Mouse (Mus musculus): ENCODE measurements around the gene Slc25a25. TPM values are rescaled to one million over a fixed set of nuclear protein-coding genes. Genes with fewer than 3 reads are reported as not detected.

Gene Slc25a25
- polyA plus RNA-seq, 1 experiment from 2014 or later, result 21.9 TPM

DNA sequence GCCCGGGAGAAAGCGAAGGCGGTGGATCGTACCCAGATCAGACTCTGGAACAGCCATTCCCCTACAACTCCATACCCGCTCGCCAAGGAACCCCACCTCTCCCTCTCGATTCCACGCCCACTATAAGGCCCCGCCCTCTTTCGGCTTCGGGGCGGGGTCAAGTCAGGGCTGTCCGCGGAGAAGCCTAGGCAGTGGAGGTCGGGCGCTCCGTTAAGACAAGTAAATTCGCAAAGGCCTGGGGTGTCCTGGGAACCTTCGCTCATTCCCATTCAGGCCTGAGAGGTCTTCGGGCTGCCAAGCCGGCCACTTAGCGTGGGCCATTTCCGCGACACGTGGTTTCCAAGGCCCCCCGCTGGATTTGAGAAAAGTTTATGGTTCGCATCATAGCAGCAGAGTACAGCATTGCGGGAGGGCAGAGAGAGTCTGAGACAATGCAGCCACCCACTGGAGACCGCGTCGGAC, 55.7 kb downstream of the Slc25a25 start, which contains the start of gene Ptges2:
TSS of gene Ptges2 (plus strand) at position 413 of the 462 bp plus-strand sequence.
- Histone ChIP-seq H3K36me3 (ENCODE audit: insufficient read depth, low read length) (peaks cover 7% of the 10 kb centered on the region; the same call in 1 of the 2 replicates), H3K4me1 (ENCODE audit: insufficient read depth, low read length) (peaks cover 14% of the 10 kb centered on the region), H3K9ac (replicated peaks; ENCODE audit: low read length) (peak within 1 kb of the TSS; percentile 83), H3K27me3 (ENCODE audit: insufficient read depth, low read length) (no peaks in the 10 kb centered on the region), H3K4me3 (ENCODE audit: low read length) (peak within 1 kb of the TSS; percentile 95), H3K4me2 (replicated peaks; ENCODE audit: low read depth, low read length) (peak within 1 kb of the TSS; percentile 80), H3K27ac (ENCODE audit: low read length) (peak within 1 kb of the TSS; percentile 90), H3K9me3 (ENCODE audit: low read length) (no peaks in the 10 kb centered on the region; the same call in 1 of the 2 replicates)
- peak; percentile 89 for ATAC-seq (ENCODE audit: low FRiP score, low TSS enrichment)
- 0% methylated on average over 31 of the region's 31 CpGs for WGBS

- WGBS, result 5% methylated on average over 8 of the region's 8 CpGs
- no peaks in the 10 kb centered on the region for H3K27me3 ChIP-seq (ENCODE audit: insufficient read depth, low read length)
Measured at GRCm38 (mm10) chr2:32394973-32395372, 56.3 kb downstream of the Slc25a25 start.

GRCm38 (mm10) chr2:32392063-32392462, 59.2 kb downstream of the Slc25a25 start:
- H3K27ac ChIP-seq (ENCODE audit: low read length), result no peak overlapping the region; the same call in 1 of the 2 replicates
- ATAC-seq (ENCODE audit: low FRiP score, low TSS enrichment), result no peak
- no peak overlapping the region for H3K4me2 ChIP-seq (replicated peaks; ENCODE audit: low read depth, low read length)
- 84% methylated on average over 5 of the region's 5 CpGs for WGBS
- no peak overlapping the region for H3K9ac ChIP-seq (replicated peaks; ENCODE audit: low read length)
- H3K9me3 ChIP-seq (ENCODE audit: low read length), result no peaks in the 10 kb centered on the region; the same call in 1 of the 2 replicates
- H3K4me1 ChIP-seq (ENCODE audit: insufficient read depth, low read length), result peaks cover 7% of the 10 kb centered on the region
- H3K36me3 ChIP-seq (ENCODE audit: insufficient read depth, low read length), result no peaks in the 10 kb centered on the region
- no peak overlapping the region for H3K4me3 ChIP-seq (ENCODE audit: low read length)
- H3K27me3 ChIP-seq (ENCODE audit: insufficient read depth, low read length), result no peaks in the 10 kb centered on the region

More at GRCm38 (mm10) chr2:32394973-32395372, 56.3 kb downstream of the Slc25a25 start:
- Histone ChIP-seq H3K4me3 (ENCODE audit: low read length) (peak overlapping the region; percentile 95), H3K36me3 (ENCODE audit: insufficient read depth, low read length) (peaks cover 4% of the 10 kb centered on the region; the same call in 1 of the 2 replicates), H3K4me1 (ENCODE audit: insufficient read depth, low read length) (peaks cover 14% of the 10 kb centered on the region), H3K9ac (replicated peaks; ENCODE audit: low read length) (peak overlapping the region; percentile 83), H3K9me3 (ENCODE audit: low read length) (no peaks in the 10 kb centered on the region; the same call in 1 of the 2 replicates), H3K4me2 (replicated peaks; ENCODE audit: low read depth, low read length) (peak overlapping the region; percentile 80), H3K27ac (ENCODE audit: low read length) (peak overlapping the region; percentile 90)
- no peak for ATAC-seq (ENCODE audit: low FRiP score, low TSS enrichment)

- Histone ChIP-seq H3K27me3 (ENCODE audit: insufficient read depth, low read length) (no peaks in the 10 kb centered on the region), H3K36me3 (ENCODE audit: insufficient read depth, low read length) (no peaks in the 10 kb centered on the region), H3K9me3 (ENCODE audit: low read length) (no peaks in the 10 kb centered on the region; the same call in 1 of the 2 replicates), H3K4me3 (ENCODE audit: low read length) (no peak overlapping the region), H3K4me2 (replicated peaks; ENCODE audit: low read depth, low read length) (no peak overlapping the region), H3K27ac (ENCODE audit: low read length) (no peak overlapping the region), H3K9ac (replicated peaks; ENCODE audit: low read length) (no peak overlapping the region), H3K4me1 (ENCODE audit: insufficient read depth, low read length) (0 out of 2 replicates have a peak, but pooled peaks cover 3% of the 10 kb centered on the region)
- 66% methylated on average over 8 of the region's 8 CpGs for WGBS
- no peak for ATAC-seq (ENCODE audit: low FRiP score, low TSS enrichment)
Measured at GRCm38 (mm10) chr2:32390871-32391270, 60.4 kb downstream of the Slc25a25 start.

GRCm38 (mm10) chr2:32389157-32389556, 62.1 kb downstream of the Slc25a25 start:
- Histone ChIP-seq H3K4me3 (ENCODE audit: low read length) (no peak overlapping the region), H3K9ac (replicated peaks; ENCODE audit: low read length) (no peak overlapping the region), H3K27ac (ENCODE audit: low read length) (no peak overlapping the region), H3K4me2 (replicated peaks; ENCODE audit: low read depth, low read length) (no peak overlapping the region), H3K4me1 (ENCODE audit: insufficient read depth, low read length) (no peaks in the 10 kb centered on the region), H3K36me3 (ENCODE audit: insufficient read depth, low read length) (no peaks in the 10 kb centered on the region), H3K9me3 (ENCODE audit: low read length) (no peaks in the 10 kb centered on the region; the same call in 1 of the 2 replicates), H3K27me3 (ENCODE audit: insufficient read depth, low read length) (no peaks in the 10 kb centered on the region)
- 46% methylated on average over 2 of the region's 2 CpGs for WGBS
- no peak for ATAC-seq (ENCODE audit: low FRiP score, low TSS enrichment)

- Histone ChIP-seq H3K9ac (replicated peaks; ENCODE audit: low read length) (no peak within 1 kb of the TSS; the same call in 1 of the 2 replicates), H3K27me3 (ENCODE audit: insufficient read depth, low read length) (no peaks in the 10 kb centered on the region), H3K4me3 (ENCODE audit: low read length) (no peak within 1 kb of the TSS), H3K36me3 (ENCODE audit: insufficient read depth, low read length) (no peaks in the 10 kb centered on the region), H3K27ac (ENCODE audit: low read length) (no peak within 1 kb of the TSS), H3K9me3 (ENCODE audit: low read length) (no peaks in the 10 kb centered on the region), H3K4me1 (ENCODE audit: insufficient read depth, low read length) (no peaks in the 10 kb centered on the region), H3K4me2 (replicated peaks; ENCODE audit: low read depth, low read length) (no peak within 1 kb of the TSS)
- 63% methylated on average over 5 of the region's 5 CpGs for WGBS
- no peak for ATAC-seq (ENCODE audit: low FRiP score, low TSS enrichment)
Measured at GRCm38 (mm10) chr2:32387706-32388490, 63.3 kb downstream of the Slc25a25 start, which contains the start of gene Lcn2. Gene Lcn2 (minus strand): TSS chr2:32388252.

DNA sequence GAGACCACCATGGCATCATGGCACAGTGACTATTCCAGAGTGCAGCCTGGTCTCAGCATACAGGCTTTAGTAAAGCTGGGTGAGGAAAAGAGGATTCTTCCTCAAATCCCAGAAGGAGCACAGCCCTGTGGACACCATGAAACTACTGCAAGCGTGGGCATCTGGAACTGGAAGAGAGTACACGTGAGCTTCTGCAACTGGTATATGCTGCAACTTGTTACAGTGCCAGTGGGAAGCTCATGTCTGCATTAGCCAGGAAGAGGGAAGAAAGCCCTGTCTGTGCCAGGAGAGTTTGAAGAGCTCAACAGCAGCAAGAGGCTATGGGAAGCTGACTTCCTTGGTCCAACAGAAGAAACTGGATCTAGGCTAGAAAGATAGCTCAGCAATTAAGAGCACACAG, 68.6 kb downstream of the Slc25a25 start:
- Histone ChIP-seq H3K4me1 (ENCODE audit: insufficient read depth, low read length) (peaks cover 6% of the 10 kb centered on the region), H3K27me3 (ENCODE audit: insufficient read depth, low read length) (no peaks in the 10 kb centered on the region), H3K4me3 (ENCODE audit: low read length) (no peak overlapping the region), H3K27ac (ENCODE audit: low read length) (no peak overlapping the region), H3K9me3 (ENCODE audit: low read length) (no peaks in the 10 kb centered on the region), H3K9ac (replicated peaks; ENCODE audit: low read length) (no peak overlapping the region), H3K4me2 (replicated peaks; ENCODE audit: low read depth, low read length) (0 out of 2 replicates have a peak overlapping the region, but pooled peaks have one; percentile 97), H3K36me3 (ENCODE audit: insufficient read depth, low read length) (peaks cover 20% of the 10 kb centered on the region)
- WGBS, result 93% methylated on average over 2 of the region's 2 CpGs
- ATAC-seq (ENCODE audit: low FRiP score, low TSS enrichment), result no peak

- peak within 1 kb of the TSS; percentile 54; the same call in 1 of the 2 replicates for H3K27ac ChIP-seq (ENCODE audit: low read length)
Measured at GRCm38 (mm10) chr2:32381775-32382223, 69.4 kb downstream of the Slc25a25 start, which contains the start of gene 1110008P14Rik. Gene 1110008P14Rik (minus strand): TSS chr2:32381938.

GRCm38 (mm10) chr2:32381141-32381774, 70.0 kb downstream of the Slc25a25 start:
- no peaks in the 10 kb centered on the region for H3K9me3 ChIP-seq (ENCODE audit: low read length)
- peak; percentile 69 for ATAC-seq (ENCODE audit: low FRiP score, low TSS enrichment)
- WGBS, result 2% methylated on average over 27 of the region's 27 CpGs
- peaks cover 33% of the 10 kb centered on the region for H3K36me3 ChIP-seq (ENCODE audit: insufficient read depth, low read length)
- H3K27ac ChIP-seq (ENCODE audit: low read length), result peak overlapping the region; percentile 54; the same call in 1 of the 2 replicates
- H3K27me3 ChIP-seq (ENCODE audit: insufficient read depth, low read length), result no peaks in the 10 kb centered on the region
- H3K4me3 ChIP-seq (ENCODE audit: low read length), result peak overlapping the region; percentile 74
- H3K9ac ChIP-seq (replicated peaks; ENCODE audit: low read length), result peak overlapping the region; percentile 63
- H3K4me1 ChIP-seq (ENCODE audit: insufficient read depth, low read length), result peaks cover 6% of the 10 kb centered on the region
- peak overlapping the region; percentile 97 for H3K4me2 ChIP-seq (replicated peaks; ENCODE audit: low read depth, low read length)

More at GRCm38 (mm10) chr2:32381775-32382223, 69.4 kb downstream of the Slc25a25 start, which contains the start of gene 1110008P14Rik:
- Histone ChIP-seq H3K36me3 (ENCODE audit: insufficient read depth, low read length) (peaks cover 28% of the 10 kb centered on the region), H3K4me1 (ENCODE audit: insufficient read depth, low read length) (peaks cover 6% of the 10 kb centered on the region), H3K4me2 (replicated peaks; ENCODE audit: low read depth, low read length) (peak within 1 kb of the TSS; percentile 97), H3K9ac (replicated peaks; ENCODE audit: low read length) (peak within 1 kb of the TSS; percentile 63), H3K4me3 (ENCODE audit: low read length) (peak within 1 kb of the TSS; percentile 74), H3K9me3 (ENCODE audit: low read length) (no peaks in the 10 kb centered on the region), H3K27me3 (ENCODE audit: insufficient read depth, low read length) (no peaks in the 10 kb centered on the region)
- peak; percentile 94 for ATAC-seq (ENCODE audit: low FRiP score, low TSS enrichment)
- WGBS, result under 1% methylated on average over 40 of the region's 47 CpGs
